ENCODE assay signal across 20 mouse cellular contexts in the genomic region with DNA sequence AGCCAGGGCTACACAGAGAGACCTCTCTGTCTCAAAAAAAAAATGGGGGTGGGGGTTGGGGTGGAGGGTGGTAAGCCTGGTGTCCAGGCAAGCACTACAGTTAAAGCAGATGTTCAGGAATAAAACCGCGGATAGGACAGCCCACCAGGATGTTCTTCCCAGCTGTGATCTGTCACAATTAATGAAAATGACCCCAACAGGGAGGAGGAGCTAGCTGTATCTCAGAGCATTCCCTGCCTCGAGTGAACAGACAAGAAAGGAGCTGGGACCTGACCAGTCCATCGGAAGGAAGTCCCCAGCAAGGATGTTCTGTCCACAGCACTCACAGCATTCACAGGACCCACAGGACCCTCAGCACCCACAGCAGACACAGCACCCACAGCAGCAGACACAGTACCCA.
"Had no signal": no experiment of that assay in that cellular context is flagged by ENCODE, and none has a peak within 500 bp of the region (broad histone marks: within the 10 kb centered on the region; RNA-seq: fewer than 3 reads in every experiment).

No protein-coding gene starts in this region.

- H3K27me3 ChIP-seq: intestine, embryonic 15.5 days; limb, embryonic 12.5 days; limb, embryonic 15.5 days; midbrain, embryonic 12.5 days; midbrain, embryonic 15.5 days; neural tube, embryonic 12.5 days; neural tube, embryonic 15.5 days had no signal

- H3K36me3 ChIP-seq: intestine, embryonic 15.5 days; limb, embryonic 12.5 days; limb, embryonic 15.5 days; midbrain, embryonic 12.5 days; midbrain, embryonic 15.5 days; neural tube, embryonic 12.5 days; neural tube, embryonic 15.5 days had no signal

- H3K9me3 ChIP-seq: intestine, embryonic 15.5 days; limb, embryonic 12.5 days; limb, embryonic 15.5 days; midbrain, embryonic 12.5 days; midbrain, embryonic 15.5 days; neural tube, embryonic 12.5 days; neural tube, embryonic 15.5 days had no signal

- H3K4me3 ChIP-seq: intestine, embryonic 15.5 days; limb, embryonic 12.5 days; limb, embryonic 15.5 days; midbrain, embryonic 12.5 days; midbrain, embryonic 15.5 days; neural tube, embryonic 12.5 days; neural tube, embryonic 15.5 days had no signal

- ATAC-seq: hindbrain, embryonic 16.5 days; intestine, embryonic 15.5 days; liver, postnatal 0 days; midbrain, embryonic 15.5 days had no signal

- DNase-seq: left cerebral cortex, postnatal 4 days; liver, postnatal 0 days; right cerebral cortex, adult 18-20 months; right cerebral cortex, postnatal 14 days; right cerebral cortex, postnatal 4 days; thymus, adult 2 months; thymus, postnatal 14 days; thymus, postnatal 4 days had no signal

- H3K4me2 ChIP-seq: intestine, embryonic 15.5 days; limb, embryonic 12.5 days; limb, embryonic 15.5 days; liver, embryonic 11.5 days; midbrain, embryonic 12.5 days; midbrain, embryonic 15.5 days; neural tube, embryonic 12.5 days; neural tube, embryonic 15.5 days had no signal

- H3K9ac ChIP-seq: intestine, embryonic 15.5 days; limb, embryonic 12.5 days; limb, embryonic 15.5 days; liver, embryonic 14.5 days; liver, postnatal 0 days; midbrain, embryonic 12.5 days; midbrain, embryonic 15.5 days; neural tube, embryonic 12.5 days; neural tube, embryonic 15.5 days had no signal

- H3K4me1 ChIP-seq: midbrain, embryonic 12.5 days; midbrain, embryonic 15.5 days; neural tube, embryonic 12.5 days; neural tube, embryonic 15.5 days had no signal

- H3K27ac ChIP-seq: intestine, embryonic 15.5 days; limb, embryonic 12.5 days; limb, embryonic 15.5 days; liver, embryonic 14.5 days; macrophage; midbrain, embryonic 12.5 days; midbrain, embryonic 15.5 days; neural tube, embryonic 12.5 days; neural tube, embryonic 15.5 days; stomach, postnatal 0 days had no signal
